Mouse (Mus musculus): Measurements from ENCODE around the gene Lrrc4b.

Lrrc4b gene

GRCm38 (mm10) chr7:44428968-44429521 lies at the start of gene Lrrc4b:
Lrrc4b (plus strand) TSS chr7:44429018.
- no peak for DNase-seq (ENCODE audit: low read depth, low spot score)

- DNase-seq (ENCODE audit: low read depth, low spot score) = no peak
Observed at GRCm38 (mm10) chr7:44382541-44382940, 46.3 kb upstream of the Lrrc4b start.

- DNase-seq (ENCODE audit: low read depth, low spot score) = peak; percentile 57
Observed at GRCm38 (mm10) chr7:44383980-44384715, 44.7 kb upstream of the Lrrc4b start, which contains the start of gene Syt3. Syt3 (plus strand) TSS chr7:44384102.

- DNase-seq (ENCODE audit: low read depth, low spot score) = no peak
Observed at GRCm38 (mm10) chr7:44384716-44385059, 44.1 kb upstream of the Lrrc4b start.

- DNase-seq (ENCODE audit: low read depth, low spot score) = no peak
Observed at GRCm38 (mm10) chr7:44385720-44386119, 43.1 kb upstream of the Lrrc4b start, which contains the start of gene 1700008O03Rik. 1700008O03Rik (minus strand) TSS chr7:44385820.

- DNase-seq (ENCODE audit: low read depth, low spot score) = no peak
Observed at GRCm38 (mm10) chr7:44391831-44392230, 37.0 kb upstream of the Lrrc4b start.

GRCm38 (mm10) chr7:44392341-44392740 lies 36.5 kb upstream of the Lrrc4b start:
- no peak for DNase-seq (ENCODE audit: low read depth, low spot score)

- no peak for DNase-seq (ENCODE audit: low read depth, low spot score)
Observed at GRCm38 (mm10) chr7:44393284-44393683, 35.5 kb upstream of the Lrrc4b start.

GRCm38 (mm10) chr7:44398570-44398969 lies 30.2 kb upstream of the Lrrc4b start:
- DNase-seq (ENCODE audit: low read depth, low spot score) = no peak

GRCm38 (mm10) chr7:44401673-44402072 lies 27.1 kb upstream of the Lrrc4b start:
- DNase-seq (ENCODE audit: low read depth, low spot score) = no peak

GRCm38 (mm10) chr7:44405346-44406014 lies 23.3 kb upstream of the Lrrc4b start:
- peak; percentile 96 for DNase-seq (ENCODE audit: low read depth, low spot score)

GRCm38 (mm10) chr7:44406015-44406355 lies 22.8 kb upstream of the Lrrc4b start:
- DNase-seq (ENCODE audit: low read depth, low spot score) = no peak

- DNase-seq (ENCODE audit: low read depth, low spot score) = no peak
Observed at GRCm38 (mm10) chr7:44411144-44411543, 17.7 kb upstream of the Lrrc4b start.

- no peak for DNase-seq (ENCODE audit: low read depth, low spot score)
Observed at GRCm38 (mm10) chr7:44413307-44413706, 15.5 kb upstream of the Lrrc4b start.

GRCm38 (mm10) chr7:44427666-44428065 lies 1.2 kb upstream of the Lrrc4b start:
- no peak for DNase-seq (ENCODE audit: low read depth, low spot score)

- no peak for DNase-seq (ENCODE audit: low read depth, low spot score)
Observed at GRCm38 (mm10) chr7:44428171-44428950, 457 bp upstream of the Lrrc4b start.

GRCm38 (mm10) chr7:44429534-44430488 lies 993 bp downstream of the Lrrc4b start:
- no peak for DNase-seq (ENCODE audit: low read depth, low spot score)

- DNase-seq (ENCODE audit: low read depth, low spot score) = no peak
Observed at GRCm38 (mm10) chr7:44432550-44432949, 3.7 kb downstream of the Lrrc4b start.

- DNase-seq (ENCODE audit: low read depth, low spot score) = no peak
Observed at GRCm38 (mm10) chr7:44433371-44433770, 4.6 kb downstream of the Lrrc4b start.

GRCm38 (mm10) chr7:44434089-44434488 lies 5.3 kb downstream of the Lrrc4b start:
- no peak for DNase-seq (ENCODE audit: low read depth, low spot score)

- no peak for DNase-seq (ENCODE audit: low read depth, low spot score)
Observed at GRCm38 (mm10) chr7:44435796-44436195, 7.0 kb downstream of the Lrrc4b start.

Measured in retina, postnatal 7 days (tissue).